Mouse (Mus musculus) heart, embryonic 11.5 days (tissue): ENCODE measurements around the gene Oxsr1. TPM values are rescaled to one million over a fixed set of nuclear protein-coding genes. Genes with fewer than 3 reads are reported as not detected.
A peak's percentile ranks its signal among the peaks of the same experiment; 100 is the strongest.

Experiments
- ATAC-seq: fragments of 200-750 bp; cut with Nextera tagmentation; replicated peaks from 2 replicates; pipeline ENCODE4 v1.8.0; 2017; ENCODE audit warnings: moderate library complexity; ENCODE audit not compliant: insufficient number of reproducible peaks, low FRiP score, low TSS enrichment
- H3K27ac ChIP-seq: fragments of 300-500 bp; sonication (generic); 2 replicates; pipeline ENCODE4 v1.5.1; 2014; ENCODE audit warnings: mild to moderate bottlenecking, low read depth, low read length
- H3K27me3 ChIP-seq: fragments of 300-500 bp; sonication (generic); 2 replicates; pipeline ENCODE4 v1.6.1; 2014; ENCODE audit warnings: mild to moderate bottlenecking, low read length, mixed read lengths; ENCODE audit not compliant: control insufficient read depth, insufficient read depth
- H3K36me3 ChIP-seq: fragments of 300-500 bp; sonication (generic); 2 replicates; pipeline ENCODE4 v1.6.1; 2014; ENCODE audit warnings: mild to moderate bottlenecking, low read length, moderate library complexity, mixed read lengths; ENCODE audit not compliant: control insufficient read depth, insufficient read depth
- H3K4me1 ChIP-seq: fragments of 300-500 bp; sonication (generic); 2 replicates; pipeline ENCODE4 v1.6.1; 2014; ENCODE audit warnings: low read length; ENCODE audit not compliant: control insufficient read depth, insufficient read depth
- H3K4me2 ChIP-seq: fragments of 300-500 bp; sonication (generic); 2 replicates; pipeline ENCODE4 v1.6.1; 2014; ENCODE audit warnings: mild to moderate bottlenecking, moderate library complexity
- H3K4me3 ChIP-seq: fragments of 300-500 bp; sonication (generic); 2 replicates; pipeline ENCODE4 v1.5.1; 2014; ENCODE audit warnings: low read depth, low read length
- H3K9ac ChIP-seq: fragments of 300-500 bp; sonication (generic); 2 replicates; pipeline ENCODE4 v1.6.1; 2014; ENCODE audit warnings: mild to moderate bottlenecking, low read depth, low read length, moderate library complexity
- H3K9me3 ChIP-seq: fragments of 300-500 bp; sonication (generic); replicated peaks from 2 replicates; pipeline ENCODE4 v1.6.1; 2016; ENCODE audit warnings: low read length; ENCODE audit not compliant: control insufficient read depth
- WGBS: fragments of 180-500 bp; shearing (Covaris S2); extraction: QIAGEN DNeasy Blood & Tissue Kit; methylation state at CpG from one replicate; pipeline ENCODE4 v1.1.7; 2014; ENCODE audit not compliant: insufficient replicate concordance; 5-methylcytosine and 5-hydroxymethylcytosine counted together
- polyA plus RNA-seq: library from polyadenylated mRNA; unstranded; fragments of >200 nt; fragmentation: Nextera tagmentation; extraction: Ambion mirVana; gene quantifications from 2 replicates; pipeline ENCODE4 v1.2.1, GENCODE M21; 2014

Gene Oxsr1
- polyA plus RNA-seq, 1 experiment from 2014 or later: 9.9 TPM

GRCm38 (mm10) chr9:119340909-119341816 is 18.9 kb upstream of the Oxsr1 start, which contains the start of gene Myd88:
Gene Myd88, minus strand, starts transcription at chr9:119341411.
- Histone ChIP-seq H3K4me3 (peak within 1 kb of the TSS; percentile 75), H3K4me1 (peaks cover 10% of the 10 kb centered on the region), H3K27ac (peak within 1 kb of the TSS; percentile 83), H3K4me2 (peak within 1 kb of the TSS; percentile 91), H3K9ac (peak within 1 kb of the TSS; percentile 80), H3K36me3 (peaks cover 4% of the 10 kb centered on the region), H3K27me3 (no peaks in the 10 kb centered on the region), H3K9me3 (no peaks in the 10 kb centered on the region)
- under 1% methylated on average over 68 of the region's 68 CpGs for WGBS
- ATAC-seq: peak; percentile 95

GRCm38 (mm10) chr9:119340212-119340580 is 18.0 kb upstream of the Oxsr1 start:
- 5% methylated on average over 8 of the region's 8 CpGs for WGBS
- peak overlapping the region; percentile 91 for H3K4me2 ChIP-seq
- H3K27ac ChIP-seq: peak overlapping the region; percentile 55; the same call in 1 of the 2 replicates
- peak overlapping the region; percentile 75 for H3K4me3 ChIP-seq
- no peaks in the 10 kb centered on the region for H3K27me3 ChIP-seq
- H3K9me3 ChIP-seq: no peaks in the 10 kb centered on the region
- peaks cover 4% of the 10 kb centered on the region for H3K36me3 ChIP-seq
- peak overlapping the region; percentile 80 for H3K9ac ChIP-seq
- H3K4me1 ChIP-seq: peaks cover 10% of the 10 kb centered on the region
- ATAC-seq: no peak

- peak within 1 kb of the TSS; percentile 91 for H3K4me2 ChIP-seq
- H3K9ac ChIP-seq: peak within 1 kb of the TSS; percentile 80
- peaks cover 4% of the 10 kb centered on the region for H3K36me3 ChIP-seq
- 1% methylated on average over 42 of the region's 43 CpGs for WGBS
- H3K27ac ChIP-seq: peak within 1 kb of the TSS; percentile 83; the same call in 1 of the 2 replicates
- H3K27me3 ChIP-seq: no peaks in the 10 kb centered on the region
- peaks cover 10% of the 10 kb centered on the region for H3K4me1 ChIP-seq
- H3K9me3 ChIP-seq: no peaks in the 10 kb centered on the region
- peak within 1 kb of the TSS; percentile 75 for H3K4me3 ChIP-seq
- ATAC-seq: 0 out of 2 replicates have a peak, but pooled peaks have one; percentile 19
Measured at GRCm38 (mm10) chr9:119339558-119340211, 17.5 kb upstream of the Oxsr1 start, which contains the start of gene Acaa1a. Gene Acaa1a, plus strand, starts transcription at chr9:119339676.

- no peaks in the 10 kb centered on the region for H3K9me3 ChIP-seq
- no peak overlapping the region for H3K27ac ChIP-seq
- WGBS: 40% methylated on average over 7 of the region's 7 CpGs
- H3K4me3 ChIP-seq: peak overlapping the region; percentile 75
- H3K36me3 ChIP-seq: peaks cover 4% of the 10 kb centered on the region
- H3K27me3 ChIP-seq: no peaks in the 10 kb centered on the region
- peak overlapping the region; percentile 80 for H3K9ac ChIP-seq
- no peak for ATAC-seq
- H3K4me1 ChIP-seq: peaks cover 12% of the 10 kb centered on the region
- H3K4me2 ChIP-seq: peak overlapping the region; percentile 91
Measured at GRCm38 (mm10) chr9:119339106-119339505, 16.9 kb upstream of the Oxsr1 start.

- no peak overlapping the region for H3K4me2 ChIP-seq
- 91% methylated on average over 3 of the region's 3 CpGs for WGBS
- no peak for ATAC-seq
- no peaks in the 10 kb centered on the region for H3K9me3 ChIP-seq
- H3K9ac ChIP-seq: no peak overlapping the region
- H3K4me3 ChIP-seq: no peak overlapping the region
- no peaks in the 10 kb centered on the region for H3K27me3 ChIP-seq
- H3K4me1 ChIP-seq: peaks cover 13% of the 10 kb centered on the region
- H3K36me3 ChIP-seq: no peaks in the 10 kb centered on the region
- H3K27ac ChIP-seq: no peak overlapping the region
Measured at GRCm38 (mm10) chr9:119338350-119338749, 16.1 kb upstream of the Oxsr1 start.

- WGBS: 90% methylated on average over 14 of the region's 14 CpGs
Measured at GRCm38 (mm10) chr9:119337842-119338241, 15.6 kb upstream of the Oxsr1 start.

GRCm38 (mm10) chr9:119335571-119335970 is 13.3 kb upstream of the Oxsr1 start:
- Histone ChIP-seq H3K4me3 (no peak overlapping the region), H3K9me3 (no peaks in the 10 kb centered on the region), H3K27me3 (no peaks in the 10 kb centered on the region), H3K36me3 (no peaks in the 10 kb centered on the region), H3K9ac (no peak overlapping the region), H3K4me1 (0 out of 2 replicates have a peak, but pooled peaks cover 6% of the 10 kb centered on the region), H3K27ac (no peak overlapping the region), H3K4me2 (no peak overlapping the region)
- ATAC-seq: no peak
- 80% methylated on average over 4 of the region's 4 CpGs for WGBS

More at GRCm38 (mm10) chr9:119337842-119338241, 15.6 kb upstream of the Oxsr1 start:
- no peak for ATAC-seq
- Histone ChIP-seq H3K27ac (no peak overlapping the region), H3K36me3 (no peaks in the 10 kb centered on the region), H3K27me3 (no peaks in the 10 kb centered on the region), H3K9me3 (no peaks in the 10 kb centered on the region), H3K4me2 (no peak overlapping the region), H3K4me3 (no peak overlapping the region), H3K9ac (no peak overlapping the region), H3K4me1 (peaks cover 13% of the 10 kb centered on the region)

- Histone ChIP-seq H3K9ac (no peak overlapping the region), H3K27ac (no peak overlapping the region), H3K36me3 (no peaks in the 10 kb centered on the region), H3K27me3 (no peaks in the 10 kb centered on the region), H3K4me3 (no peak overlapping the region), H3K4me1 (0 out of 2 replicates have a peak, but pooled peaks cover 6% of the 10 kb centered on the region), H3K4me2 (no peak overlapping the region), H3K9me3 (no peaks in the 10 kb centered on the region)
- 84% methylated on average over 2 of the region's 2 CpGs for WGBS
- no peak for ATAC-seq
Measured at GRCm38 (mm10) chr9:119334834-119335233, 12.6 kb upstream of the Oxsr1 start.
